Mouse (Mus musculus): ENCODE measurements around the gene Nptxr. TPM values are rescaled to one million over a fixed set of nuclear protein-coding genes. Genes with fewer than 3 reads are reported as not detected.
"Not testable (repeated sequence)": the region's sequence is repeated elsewhere in the genome, so short reads cannot be mapped to it uniquely, and the experiment has no call there.

Nptxr gene
- polyA plus RNA-seq, 2 experiments: 0.09 to 0.11 TPM

GRCm38 (mm10) chr15:79822265-79823199 is 18.0 kb upstream of the Nptxr start:
- TF ChIP-seq EP300 (IDR thresholded peaks at IDR 0.05; ENCODE audit: low read depth) (no peak), CTCF (IDR thresholded peaks at IDR 0.05; ENCODE audit: low read depth) (no peak)
- Histone ChIP-seq H3K36me3 (replicated peaks; ENCODE audit: control insufficient read depth, insufficient read depth, low read depth) (no peaks in the 10 kb centered on the region), H3K4me1 (replicated peaks; ENCODE audit: control insufficient read depth in 2 of 2, insufficient read depth in 2 of 2, low read length in 1 of 2) (peaks cover 0 to 2% of the 10 kb centered on the region in 2 experiments; a peak in 1 of 4 replicates), H3K27me3 (ENCODE audit: control insufficient read depth, insufficient read depth, low read length) (no peaks in the 10 kb centered on the region), H3K27ac (no peak overlapping the region), H3K4me3 (ENCODE audit: insufficient read depth in 1 of 2, low read depth in 2 of 2, low read length in 2 of 2) (no peak overlapping the region), H3K9ac (replicated peaks) (no peak overlapping the region), H3K4me2 (ENCODE audit: low read depth) (no peak overlapping the region), H3K9me3 (ENCODE audit: control insufficient read depth, low read length) (no peaks in the 10 kb centered on the region; the same call in 1 of the 2 replicates)
- ATAC-seq (ENCODE audit: insufficient read depth) (peak; percentile 63; the same call in 1 of the 2 replicates), DNase-seq (ENCODE audit: low read depth in 3 of 3, low spot score in 3 of 3) (no peak)
- WGBS (ENCODE audit: insufficient replicate concordance): 53% methylated on average over 13 of the region's 13 CpGs

- Histone ChIP-seq H3K4me1 (replicated peaks; ENCODE audit: control insufficient read depth in 2 of 2, insufficient read depth in 2 of 2, low read length in 1 of 2) (peaks cover 0 to 2% of the 10 kb centered on the region in 2 experiments; a peak in 1 of 4 replicates), H3K36me3 (replicated peaks; ENCODE audit: control insufficient read depth, insufficient read depth, low read depth) (no peaks in the 10 kb centered on the region), H3K27me3 (ENCODE audit: control insufficient read depth, insufficient read depth, low read length) (no peaks in the 10 kb centered on the region), H3K4me3 (ENCODE audit: insufficient read depth in 1 of 2, low read depth in 2 of 2, low read length in 2 of 2) (no peak overlapping the region), H3K4me2 (ENCODE audit: low read depth) (no peak overlapping the region), H3K9me3 (ENCODE audit: control insufficient read depth, low read length) (no peaks in the 10 kb centered on the region; the same call in 1 of the 2 replicates), H3K9ac (replicated peaks) (no peak overlapping the region), H3K27ac (no peak overlapping the region)
- WGBS (ENCODE audit: insufficient replicate concordance): 58% methylated on average over 4 of the region's 4 CpGs
- no peak for TF ChIP-seq EP300 (IDR thresholded peaks at IDR 0.05; ENCODE audit: low read depth)
- TF ChIP-seq CTCF (IDR thresholded peaks at IDR 0.05; ENCODE audit: low read depth): peak; percentile 45
- ATAC-seq (ENCODE audit: insufficient read depth) (no peak), DNase-seq (ENCODE audit: low read depth in 3 of 3, low spot score in 3 of 3) (no peak)
Measured at GRCm38 (mm10) chr15:79818325-79818724, 13.8 kb upstream of the Nptxr start.

- TF ChIP-seq CTCF (IDR thresholded peaks at IDR 0.05; ENCODE audit: low read depth): no peak
- TF ChIP-seq EP300 (IDR thresholded peaks at IDR 0.05; ENCODE audit: low read depth): no peak
- peaks cover 3% of the 10 kb centered on the region; the same call in 1 of the 2 replicates for H3K27me3 ChIP-seq (ENCODE audit: control insufficient read depth, insufficient read depth, low read length)
- no peak for ATAC-seq (ENCODE audit: insufficient read depth)
Measured at GRCm38 (mm10) chr15:79813666-79814258, 9.2 kb upstream of the Nptxr start.

GRCm38 (mm10) chr15:79812840-79813239 is 8.3 kb upstream of the Nptxr start:
- DNase-seq (ENCODE audit: low read depth in 3 of 3, low spot score in 3 of 3); H3K9me3 ChIP-seq (ENCODE audit: control insufficient read depth, low read length); H3K4me1 ChIP-seq (replicated peaks; ENCODE audit: control insufficient read depth in 2 of 2, insufficient read depth in 2 of 2, low read length in 1 of 2); H3K27me3 ChIP-seq (ENCODE audit: control insufficient read depth, insufficient read depth, low read length); H3K4me2 ChIP-seq (ENCODE audit: low read depth); H3K9ac ChIP-seq (replicated peaks); ATAC-seq (ENCODE audit: insufficient read depth); H3K4me3 ChIP-seq (ENCODE audit: insufficient read depth in 1 of 2, low read depth in 2 of 2, low read length in 2 of 2); H3K27ac ChIP-seq; H3K36me3 ChIP-seq (replicated peaks; ENCODE audit: control insufficient read depth, insufficient read depth, low read depth): not testable (repeated sequence)
- WGBS (ENCODE audit: insufficient replicate concordance): 34% methylated on average over 2 of the region's 2 CpGs

More at GRCm38 (mm10) chr15:79813666-79814258, 9.2 kb upstream of the Nptxr start:
- whole genome bisulfite sequencing (ENCODE audit: insufficient replicate concordance): 29% methylated on average over 8 of the region's 8 CpGs
- no peaks in the 10 kb centered on the region for H3K4me1 ChIP-seq (replicated peaks; ENCODE audit: control insufficient read depth in 2 of 2, insufficient read depth in 2 of 2, low read length in 1 of 2)
- H3K4me2 ChIP-seq (ENCODE audit: low read depth): no peak overlapping the region
- no peak overlapping the region for H3K27ac ChIP-seq
- H3K9ac ChIP-seq (replicated peaks): no peak overlapping the region
- no peaks in the 10 kb centered on the region; the same call in 1 of the 2 replicates for H3K9me3 ChIP-seq (ENCODE audit: control insufficient read depth, low read length)
- DNase-seq (ENCODE audit: low read depth in 3 of 3, low spot score in 3 of 3): no peak
- H3K4me3 ChIP-seq (ENCODE audit: insufficient read depth in 1 of 2, low read depth in 2 of 2, low read length in 2 of 2): no peak overlapping the region
- no peaks in the 10 kb centered on the region for H3K36me3 ChIP-seq (replicated peaks; ENCODE audit: control insufficient read depth, insufficient read depth, low read depth)

GRCm38 (mm10) chr15:79810997-79811396 is 6.4 kb upstream of the Nptxr start:
- no peaks in the 10 kb centered on the region for H3K4me1 ChIP-seq (replicated peaks; ENCODE audit: control insufficient read depth in 2 of 2, insufficient read depth in 2 of 2, low read length in 1 of 2)
- H3K4me2 ChIP-seq (ENCODE audit: low read depth): no peak overlapping the region
- no peaks in the 10 kb centered on the region for H3K36me3 ChIP-seq (replicated peaks; ENCODE audit: control insufficient read depth, insufficient read depth, low read depth)
- no peak for DNase-seq (ENCODE audit: low read depth in 3 of 3, low spot score in 3 of 3)
- H3K9ac ChIP-seq (replicated peaks): no peak overlapping the region
- WGBS (ENCODE audit: insufficient replicate concordance): 42% methylated on average over 4 of the region's 4 CpGs
- ATAC-seq (ENCODE audit: insufficient read depth): no peak
- TF ChIP-seq CTCF (IDR thresholded peaks at IDR 0.05; ENCODE audit: low read depth) (no peak), EP300 (IDR thresholded peaks at IDR 0.05; ENCODE audit: low read depth) (no peak)
- no peak overlapping the region for H3K4me3 ChIP-seq (ENCODE audit: insufficient read depth in 1 of 2, low read depth in 2 of 2, low read length in 2 of 2)
- peaks cover 15% of the 10 kb centered on the region for H3K27me3 ChIP-seq (ENCODE audit: control insufficient read depth, insufficient read depth, low read length)
- no peaks in the 10 kb centered on the region for H3K9me3 ChIP-seq (ENCODE audit: control insufficient read depth, low read length)
- no peak overlapping the region for H3K27ac ChIP-seq
